Mouse (Mus musculus) frontal cortex, postnatal 14 days (tissue): ENCODE measurements around the gene Pfkm.

ENCODE experiments used
- DNase-seq, 2 experiments: peaks; one replicate each; pipeline ENCODE4 v3.0.0; 2022; ENCODE audit warnings: low spot score in 2 of 2

The Pfkm gene

DNA sequence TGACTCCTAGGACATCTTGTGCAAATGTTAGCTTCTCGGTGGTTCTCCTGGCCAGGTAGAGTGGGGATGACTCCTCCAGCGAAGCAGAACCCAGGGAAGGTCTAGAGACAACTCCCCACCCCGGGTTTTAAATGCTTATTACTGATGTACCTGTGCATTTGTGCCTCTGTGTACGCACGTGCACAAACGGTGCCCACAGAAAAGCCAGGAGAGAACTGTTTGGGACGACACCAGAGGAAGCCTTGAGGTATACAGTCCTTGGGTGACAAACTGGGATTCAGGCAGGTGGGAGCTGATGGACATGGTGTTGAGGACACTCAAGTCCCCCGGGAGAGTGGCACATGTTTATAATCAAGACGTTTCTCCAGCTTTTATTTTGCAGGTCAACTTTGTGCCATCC, 78.5 kb downstream of the Pfkm start:
- no peak for DNase-seq

DNA sequence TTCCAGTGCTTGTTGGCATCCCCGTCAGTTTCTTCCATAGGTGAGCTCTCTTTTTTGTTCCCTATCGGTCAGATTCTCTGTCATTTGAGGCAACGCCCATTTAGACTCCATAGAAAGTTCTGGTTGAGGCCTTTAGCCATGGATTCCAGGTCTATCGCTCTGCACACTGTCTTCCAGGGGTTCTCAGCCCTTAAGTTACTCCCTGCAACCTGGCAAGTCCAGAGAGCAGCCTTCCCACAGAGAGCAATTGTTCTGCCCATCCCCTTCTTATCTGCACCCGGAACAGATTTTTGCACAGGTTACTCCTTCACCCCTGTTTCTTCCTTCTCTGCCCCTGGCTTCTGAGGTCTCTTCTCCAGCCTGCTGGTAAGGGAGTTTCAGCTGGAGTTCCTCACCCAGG, 79.7 kb downstream of the Pfkm start:
- DNase-seq, result no peak

DNA sequence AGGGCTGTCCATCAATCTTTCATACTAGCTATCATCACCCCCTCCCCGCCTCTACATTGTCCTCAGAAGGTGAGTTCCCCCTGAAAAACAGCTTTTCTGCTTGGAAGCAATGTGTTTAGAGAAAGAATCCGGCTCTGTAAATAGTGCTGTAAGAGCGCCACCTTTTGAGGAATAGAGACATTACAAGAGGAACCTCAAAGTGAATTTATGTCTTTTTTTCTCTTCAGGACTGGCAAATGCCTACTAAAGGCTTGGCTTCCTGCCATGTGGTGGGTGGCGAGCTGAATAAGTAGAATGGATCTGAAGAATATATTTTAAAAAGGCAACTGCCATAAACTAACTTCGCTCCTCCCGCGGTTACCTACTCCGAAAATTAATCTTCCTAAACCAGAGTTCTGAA, 81.4 kb downstream of the Pfkm start:
- peak; percentile 60 to 70 for DNase-seq

DNA sequence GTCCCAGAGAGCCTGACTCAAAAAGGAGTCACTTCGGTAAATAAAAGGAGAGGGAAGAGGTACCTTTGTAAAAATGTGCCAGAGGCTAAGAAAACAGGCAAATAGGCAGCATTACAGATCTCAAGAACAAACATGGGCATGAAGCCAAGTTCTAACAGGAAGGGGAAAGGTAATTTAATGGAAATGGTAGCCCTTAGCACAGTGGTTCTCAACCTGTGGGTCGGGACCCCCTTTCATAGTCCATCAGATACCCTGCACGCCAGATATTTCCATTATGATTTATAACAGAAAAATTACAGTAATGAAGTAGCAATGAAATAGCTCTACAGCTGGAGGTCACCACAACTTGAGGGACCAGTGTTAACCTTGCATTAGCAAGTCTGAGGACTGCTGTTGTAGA, 84.9 kb downstream of the Pfkm start:
- DNase-seq, result no peak

DNA sequence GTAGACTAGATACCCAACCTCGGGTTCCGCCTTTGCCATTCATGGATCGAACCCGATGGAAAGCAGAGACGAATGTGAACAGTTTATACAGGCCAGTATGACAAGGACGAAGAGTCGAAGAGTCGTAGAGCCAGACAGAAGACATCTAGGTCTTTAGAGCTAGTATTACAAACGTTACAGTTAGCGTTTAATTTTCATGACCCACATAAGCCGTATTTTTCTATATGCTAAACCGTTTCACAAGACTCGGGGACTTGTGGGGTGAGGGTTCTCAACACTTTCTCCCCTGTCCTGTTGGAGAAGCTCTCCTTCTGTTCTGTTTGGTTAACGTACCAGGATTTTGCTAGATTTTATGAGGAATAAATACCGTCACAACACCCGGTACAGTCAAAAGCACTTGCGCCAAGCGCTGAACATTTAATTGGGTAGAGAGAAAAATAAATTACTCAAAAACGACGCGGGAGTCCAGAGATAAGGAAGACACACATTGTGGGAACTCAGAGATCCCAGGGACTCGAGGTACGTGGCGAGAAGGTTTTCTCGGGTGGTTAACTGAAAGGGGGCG, 88.3 kb downstream of the Pfkm start:
- no peak for DNase-seq

DNA sequence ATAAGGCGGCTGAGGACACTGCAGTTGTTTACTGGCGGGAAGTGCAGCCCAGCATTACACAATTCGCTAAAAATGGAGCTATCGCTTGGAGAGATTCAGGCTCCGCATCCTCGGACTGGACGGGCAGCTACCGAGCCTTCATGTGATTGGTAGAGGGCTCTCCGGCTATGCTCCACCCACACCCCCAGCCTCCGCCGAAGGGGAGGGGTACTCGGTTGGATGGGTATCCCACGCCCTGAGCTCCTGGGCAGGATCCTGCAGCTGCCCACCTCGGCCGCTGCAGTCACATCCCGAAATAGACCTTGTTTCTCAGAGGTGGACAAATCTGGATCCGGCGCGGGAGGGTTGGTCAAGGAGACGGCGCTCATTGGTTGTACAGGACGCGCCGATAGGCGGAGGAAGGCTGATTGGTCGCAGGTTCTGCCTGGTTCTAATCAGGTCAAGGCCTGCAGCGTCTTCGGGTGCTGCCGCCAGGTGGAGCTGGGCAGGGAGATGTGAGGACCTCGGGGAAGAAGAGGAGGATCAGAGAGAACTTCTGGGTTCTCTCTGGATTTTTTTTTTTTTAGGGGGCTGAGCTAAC, 88.8 kb downstream of the Pfkm start:
- DNase-seq, result peak; percentile 90 to 92
